Mouse (Mus musculus): Measurements from ENCODE around the gene Pdgfd. TPM values are rescaled to one million over a fixed set of nuclear protein-coding genes. Genes with fewer than 3 reads are reported as not detected.

The Pdgfd gene
- polyA plus RNA-seq, 1 experiment from 2014 or later = 0.71 TPM

- DNase-seq = no peak
- no peak for ATAC-seq (ENCODE audit: low read depth)
- H3K4me2 ChIP-seq = no peak overlapping the region
- no peak overlapping the region for H3K27ac ChIP-seq
- no peaks in the 10 kb centered on the region for H3K4me1 ChIP-seq (replicated peaks)
- H3K27me3 ChIP-seq = no peaks in the 10 kb centered on the region
- H3K4me3 ChIP-seq (replicated peaks) = no peak overlapping the region
- H3K9ac ChIP-seq = no peak overlapping the region
- H3K36me3 ChIP-seq = no peaks in the 10 kb centered on the region
- WGBS (ENCODE audit: insufficient replicate concordance) = 34% methylated on average over 1 of the region's 1 CpGs
- no peaks in the 10 kb centered on the region for H3K9me3 ChIP-seq (replicated peaks)
These were observed 185.0 kb downstream of the Pdgfd start for GRCm38 (mm10) chr9:6353257-6353960.

GRCm38 (mm10) chr9:6360795-6361194 lies 192.4 kb downstream of the Pdgfd start:
- WGBS (ENCODE audit: insufficient replicate concordance) = 53% methylated on average over 2 of the region's 2 CpGs
- DNase-seq (no peak), ATAC-seq (ENCODE audit: low read depth) (no peak)
- H3K9ac ChIP-seq = no peak overlapping the region
- H3K4me1 ChIP-seq (replicated peaks) = no peaks in the 10 kb centered on the region
- H3K27ac ChIP-seq = no peak overlapping the region
- H3K27me3 ChIP-seq = no peaks in the 10 kb centered on the region
- H3K4me2 ChIP-seq = no peak overlapping the region
- no peaks in the 10 kb centered on the region for H3K36me3 ChIP-seq
- H3K4me3 ChIP-seq (replicated peaks) = no peak overlapping the region
- no peaks in the 10 kb centered on the region for H3K9me3 ChIP-seq (replicated peaks)

- DNase-seq (no peak), ATAC-seq (ENCODE audit: low read depth) (no peak)
- no peak overlapping the region for H3K4me2 ChIP-seq
- H3K27me3 ChIP-seq = no peaks in the 10 kb centered on the region
- H3K9ac ChIP-seq = no peak overlapping the region
- no peaks in the 10 kb centered on the region for H3K9me3 ChIP-seq (replicated peaks)
- no peak overlapping the region for H3K27ac ChIP-seq
- H3K4me3 ChIP-seq (replicated peaks) = no peak overlapping the region
- H3K36me3 ChIP-seq = no peaks in the 10 kb centered on the region
- WGBS (ENCODE audit: insufficient replicate concordance) = 63% methylated on average over 1 of the region's 1 CpGs
- no peaks in the 10 kb centered on the region for H3K4me1 ChIP-seq (replicated peaks)
These were observed 198.2 kb downstream of the Pdgfd start for GRCm38 (mm10) chr9:6366550-6366949.

GRCm38 (mm10) chr9:6401764-6402163 lies 233.4 kb downstream of the Pdgfd start:
- no peaks in the 10 kb centered on the region for H3K36me3 ChIP-seq
- no peak overlapping the region for H3K27ac ChIP-seq
- no peaks in the 10 kb centered on the region for H3K27me3 ChIP-seq
- no peak overlapping the region for H3K9ac ChIP-seq
- WGBS (ENCODE audit: insufficient replicate concordance) = 41% methylated on average over 1 of the region's 1 CpGs
- H3K4me2 ChIP-seq = no peak overlapping the region
- no peak for DNase-seq
- H3K4me1 ChIP-seq (replicated peaks) = no peaks in the 10 kb centered on the region
- no peak overlapping the region for H3K4me3 ChIP-seq (replicated peaks)
- ATAC-seq (ENCODE audit: low read depth) = no peak
- H3K9me3 ChIP-seq (replicated peaks) = no peaks in the 10 kb centered on the region

- Histone ChIP-seq H3K4me2 (no peak overlapping the region), H3K9ac (no peak overlapping the region), H3K9me3 (replicated peaks) (no peaks in the 10 kb centered on the region), H3K27ac (no peak overlapping the region), H3K27me3 (no peaks in the 10 kb centered on the region), H3K36me3 (no peaks in the 10 kb centered on the region), H3K4me3 (replicated peaks) (no peak overlapping the region), H3K4me1 (replicated peaks) (no peaks in the 10 kb centered on the region)
- ATAC-seq (ENCODE audit: low read depth) = no peak
- no peak for DNase-seq
- 43% methylated on average over 3 of the region's 3 CpGs for WGBS (ENCODE audit: insufficient replicate concordance)
These were observed 238.2 kb downstream of the Pdgfd start for GRCm38 (mm10) chr9:6406535-6406934.

GRCm38 (mm10) chr9:6407972-6408371 lies 239.6 kb downstream of the Pdgfd start:
- Histone ChIP-seq H3K27me3 (no peaks in the 10 kb centered on the region), H3K36me3 (no peaks in the 10 kb centered on the region), H3K4me3 (replicated peaks) (no peak overlapping the region), H3K4me2 (no peak overlapping the region), H3K9ac (no peak overlapping the region), H3K27ac (no peak overlapping the region), H3K4me1 (replicated peaks) (no peaks in the 10 kb centered on the region), H3K9me3 (replicated peaks) (no peaks in the 10 kb centered on the region)
- WGBS (ENCODE audit: insufficient replicate concordance) = 64% methylated on average over 4 of the region's 4 CpGs
- ATAC-seq (ENCODE audit: low read depth) (no peak), DNase-seq (no peak)

GRCm38 (mm10) chr9:6424606-6425005 lies 256.2 kb downstream of the Pdgfd start:
- H3K4me1 ChIP-seq (replicated peaks) = no peaks in the 10 kb centered on the region
- H3K9me3 ChIP-seq (replicated peaks) = no peaks in the 10 kb centered on the region
- no peak overlapping the region for H3K4me2 ChIP-seq
- H3K4me3 ChIP-seq (replicated peaks) = no peak overlapping the region
- no peak overlapping the region for H3K9ac ChIP-seq
- H3K27ac ChIP-seq = no peak overlapping the region
- no peak for ATAC-seq (ENCODE audit: low read depth)
- no peaks in the 10 kb centered on the region for H3K27me3 ChIP-seq
- DNase-seq = no peak
- no peaks in the 10 kb centered on the region for H3K36me3 ChIP-seq

Other genes starting within 250 kb of the Pdgfd start
- 0.02 TPM in 1 of 2 replicates, not detected in the other for gene Ddi1, start 101.3 kb downstream of the Pdgfd start, polyA plus RNA-seq (2015; fragmentation: Nextera tagmentation; extraction: Ambion mirVana)